Mouse (Mus musculus): ENCODE results near the gene Col6a3.

GRCm38 (mm10) chr1:90800466-90800865 lies 43.3 kb downstream of the Col6a3 start:
- TF ChIP-seq MAX (IDR thresholded peaks at IDR 0.05) (no peak), CTCF (IDR thresholded peaks at IDR 0.05; ENCODE audit: control insufficient read depth, insufficient read depth, insufficient read length) (no peak), USF1 (IDR thresholded peaks at IDR 0.05; ENCODE audit: low read depth) (no peak), CEBPB (IDR thresholded peaks at IDR 0.05; ENCODE audit: low read depth) (no peak), MYOD1 (IDR thresholded peaks at IDR 0.05; ENCODE audit: control insufficient read depth, insufficient read length, low read depth) (no peak)
